Mouse (Mus musculus): ENCODE data around the gene Ehbp1l1.
A peak's percentile ranks its signal among the peaks of the same experiment; 100 is the strongest.
"Not testable (repeated sequence)": the region's sequence is repeated elsewhere in the genome, so short reads cannot be mapped to it uniquely, and the experiment has no call there.

The Ehbp1l1 gene

GRCm38 (mm10) chr19:5710068-5710467 lies 16.0 kb downstream of the Ehbp1l1 start:
- no peak for ATAC-seq (ENCODE audit: low TSS enrichment)

- no peak; the same call in 1 of the 2 replicates for ATAC-seq (ENCODE audit: low TSS enrichment)
Measured at GRCm38 (mm10) chr19:5704801-5705571, 21.1 kb downstream of the Ehbp1l1 start.

- ATAC-seq (ENCODE audit: low TSS enrichment) = peak; percentile 47; the same call in 1 of the 2 replicates
Measured at GRCm38 (mm10) chr19:5704163-5704800, 21.8 kb downstream of the Ehbp1l1 start, which contains the start of gene Kcnk7. TSS of gene Kcnk7 (plus strand) at chr19:5704367.

- no peak for ATAC-seq (ENCODE audit: low TSS enrichment)
Measured at GRCm38 (mm10) chr19:5695849-5696462, 30.2 kb downstream of the Ehbp1l1 start.

- ATAC-seq (ENCODE audit: low TSS enrichment) = no peak
Measured at GRCm38 (mm10) chr19:5693801-5694200, 32.3 kb downstream of the Ehbp1l1 start.

- ATAC-seq (ENCODE audit: low TSS enrichment) = no peak
Measured at GRCm38 (mm10) chr19:5692913-5693396, 33.2 kb downstream of the Ehbp1l1 start.

- no peak for ATAC-seq (ENCODE audit: low TSS enrichment)
Measured at GRCm38 (mm10) chr19:5692086-5692912, 33.8 kb downstream of the Ehbp1l1 start.

GRCm38 (mm10) chr19:5691601-5692000 lies 34.5 kb downstream of the Ehbp1l1 start:
- ATAC-seq (ENCODE audit: low TSS enrichment) = no peak

- no peak for ATAC-seq (ENCODE audit: low TSS enrichment)
Measured at GRCm38 (mm10) chr19:5690343-5690735, 35.8 kb downstream of the Ehbp1l1 start.

GRCm38 (mm10) chr19:5689565-5690342 lies 36.4 kb downstream of the Ehbp1l1 start:
- peak; percentile 23; the same call in 1 of the 2 replicates for ATAC-seq (ENCODE audit: low TSS enrichment)

GRCm38 (mm10) chr19:5689088-5689428 lies 37.1 kb downstream of the Ehbp1l1 start:
- no peak for ATAC-seq (ENCODE audit: low TSS enrichment)

GRCm38 (mm10) chr19:5688200-5689087 lies 37.7 kb downstream of the Ehbp1l1 start, which contains the start of the genes Map3k11 and Pcnx3:
TSS of gene Map3k11 (plus strand) at chr19:5688742.
TSS of gene Pcnx3 (minus strand) at chr19:5688908.
- ATAC-seq (ENCODE audit: low TSS enrichment) = peak; percentile 88

GRCm38 (mm10) chr19:5687738-5688137 lies 38.4 kb downstream of the Ehbp1l1 start:
- ATAC-seq (ENCODE audit: low TSS enrichment) = no peak

- not testable (repeated sequence) for ATAC-seq (ENCODE audit: low TSS enrichment)
Measured at GRCm38 (mm10) chr19:5686954-5687353, 39.2 kb downstream of the Ehbp1l1 start.

GRCm38 (mm10) chr19:5686437-5686836 lies 39.7 kb downstream of the Ehbp1l1 start:
- ATAC-seq (ENCODE audit: low TSS enrichment) = no peak

GRCm38 (mm10) chr19:5685861-5686260 lies 40.3 kb downstream of the Ehbp1l1 start:
- ATAC-seq (ENCODE audit: low TSS enrichment) = no peak

GRCm38 (mm10) chr19:5685431-5685830 lies 40.7 kb downstream of the Ehbp1l1 start:
- no peak for ATAC-seq (ENCODE audit: low TSS enrichment)

GRCm38 (mm10) chr19:5684985-5685384 lies 41.1 kb downstream of the Ehbp1l1 start:
- ATAC-seq (ENCODE audit: low TSS enrichment) = no peak

GRCm38 (mm10) chr19:5684236-5684635 lies 41.9 kb downstream of the Ehbp1l1 start:
- no peak for ATAC-seq (ENCODE audit: low TSS enrichment)

- ATAC-seq (ENCODE audit: low TSS enrichment) = no peak
Measured at GRCm38 (mm10) chr19:5680432-5680831, 45.7 kb downstream of the Ehbp1l1 start.

Measured in frontal cortex, adult (tissue).